Mouse (Mus musculus) adrenal gland, adult 18-20 months (tissue): ENCODE measurements at regions not wholly inside any gene's neighbourhood (a gene's known extent, or its start where the extent isn't known, plus 50 kb on each side); places are given as distances from the start of the nearest gene placed in this dataset.

Experiments used
- DNase-seq, 2 experiments: peaks; one replicate each; pipeline ENCODE4 v3.0.0; 2021 to 2022; ENCODE audit warnings: low spot score in 2 of 2

GRCm38 (mm10) chr15:51092936-51093335 is 2791.8 kb upstream of the Gm7489 start:
- DNase-seq: no peak

- no peak for DNase-seq
Measured at GRCm38 (mm10) chr15:51103948-51104347, 2780.8 kb upstream of the Gm7489 start.

DNA sequence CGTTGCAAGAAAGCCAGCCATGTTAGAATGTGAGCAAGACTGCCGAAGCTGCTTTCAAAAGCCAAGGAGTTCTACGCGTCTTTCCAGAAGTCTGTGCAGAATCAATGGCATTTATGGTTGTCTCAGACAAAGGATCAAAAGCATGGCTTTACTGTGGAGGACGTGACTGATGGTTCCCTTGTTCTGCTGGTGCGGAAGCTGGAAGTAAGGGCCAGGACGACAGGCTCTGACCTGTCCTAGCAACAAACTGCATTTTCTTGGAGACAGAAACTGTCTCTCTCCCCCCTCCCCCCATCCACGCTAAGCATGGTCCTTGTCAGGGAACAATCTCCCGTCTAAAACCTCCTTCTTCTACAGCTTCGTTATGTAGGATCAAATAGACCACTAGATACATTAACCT is 2780.3 kb upstream of the Gm7489 start:
- DNase-seq: no peak

GRCm38 (mm10) chr15:51104796-51105195 is 2779.9 kb upstream of the Gm7489 start:
- no peak for DNase-seq

DNA sequence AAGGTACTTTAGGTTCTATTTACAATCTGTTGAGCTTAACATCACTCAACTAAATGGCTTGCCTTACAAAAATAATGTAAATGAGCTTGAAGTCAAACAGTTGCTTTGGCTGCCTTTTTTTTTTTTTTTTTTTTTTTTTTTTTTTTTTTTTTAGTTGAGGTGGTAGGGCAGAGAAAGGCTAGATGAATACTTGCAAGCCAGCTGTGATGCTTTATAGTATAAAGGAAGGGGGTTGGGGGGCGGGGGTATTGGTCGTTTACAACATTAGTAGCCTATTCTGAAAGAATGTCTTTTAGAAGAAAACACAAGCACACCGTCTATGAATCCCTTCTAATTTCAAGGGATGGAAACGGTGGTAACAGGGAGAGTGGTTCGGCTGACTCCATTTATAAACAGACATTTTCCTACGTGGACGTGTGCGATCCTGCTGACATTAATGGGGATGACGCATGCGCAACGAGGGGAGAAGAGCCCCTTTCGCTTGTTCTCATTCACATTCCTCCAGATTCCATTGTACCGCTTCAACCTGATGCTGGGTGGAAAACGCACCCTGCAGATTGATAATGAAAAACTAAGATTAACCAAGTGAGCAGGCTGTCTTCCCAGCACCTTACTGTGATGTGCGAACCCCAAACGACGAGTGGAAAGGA is 2779.2 kb upstream of the Gm7489 start:
- no peak for DNase-seq

DNA sequence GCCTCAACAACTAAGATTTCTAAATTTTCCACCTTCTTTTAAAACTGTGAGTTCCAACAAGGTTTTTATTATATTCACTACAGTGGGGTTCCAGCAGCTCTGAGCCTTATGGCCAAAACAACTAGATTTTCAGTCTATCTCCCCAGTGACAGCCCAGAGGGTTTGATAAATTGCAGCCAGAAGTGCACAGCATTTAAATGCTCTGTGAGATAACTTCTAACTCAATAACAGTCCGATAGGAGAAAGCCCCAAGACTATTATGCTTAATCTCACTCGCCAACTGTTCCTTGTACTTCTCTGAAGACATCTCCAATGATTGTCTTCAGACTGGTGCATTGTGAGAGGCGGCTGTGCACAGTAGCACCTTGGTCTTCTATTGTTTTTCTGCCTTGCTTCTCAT is 2774.5 kb upstream of the Gm7489 start:
- DNase-seq: no peak

- DNase-seq: no peak
Measured at GRCm38 (mm10) chr15:51125896-51126295, 2758.8 kb upstream of the Gm7489 start.

GRCm38 (mm10) chr15:51131017-51131416 is 2753.7 kb upstream of the Gm7489 start:
- no peak for DNase-seq

GRCm38 (mm10) chr15:51136121-51136520 is 2748.6 kb upstream of the Gm7489 start:
- DNase-seq: no peak

DNA sequence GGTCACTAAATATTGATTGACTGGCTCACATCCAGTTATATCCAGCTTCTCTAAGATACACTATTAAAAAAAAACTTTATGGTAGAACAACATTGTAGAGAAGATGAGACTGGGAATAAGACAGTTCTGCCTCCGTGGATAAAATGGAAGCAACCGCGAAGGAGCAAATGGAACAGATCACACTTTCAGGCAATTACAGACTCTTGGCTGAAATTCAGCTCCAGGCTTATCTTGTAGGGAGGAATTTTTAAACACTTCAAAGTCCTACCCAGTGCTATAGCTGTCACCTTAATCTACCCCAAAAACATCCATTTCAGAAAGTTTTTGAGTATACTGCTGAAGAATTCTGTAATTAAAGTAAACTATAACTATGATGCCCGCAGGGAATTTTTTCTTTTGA is 2745.2 kb upstream of the Gm7489 start:
- DNase-seq: no peak

- DNase-seq: no peak
Measured at GRCm38 (mm10) chr15:51173976-51174620, 2710.6 kb upstream of the Gm7489 start.

DNA sequence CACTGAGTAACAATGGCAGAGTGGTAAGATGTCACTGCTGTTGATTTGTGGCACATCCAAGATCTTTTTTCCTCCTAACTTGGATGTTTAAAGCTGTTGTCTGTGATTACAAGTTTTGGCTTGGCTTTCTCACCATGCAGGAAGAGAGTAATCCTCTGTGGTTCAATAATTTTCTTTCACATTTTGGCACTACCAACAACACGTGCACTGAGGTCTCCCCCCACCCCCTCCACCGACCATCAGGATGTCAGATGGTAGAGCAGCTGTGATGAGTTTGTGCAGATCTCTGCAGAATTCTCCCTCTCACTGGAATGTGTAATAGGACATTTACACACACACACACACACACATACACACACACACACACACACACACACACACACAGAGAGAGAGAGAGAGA is 2708.2 kb upstream of the Gm7489 start:
- DNase-seq: no peak

DNA sequence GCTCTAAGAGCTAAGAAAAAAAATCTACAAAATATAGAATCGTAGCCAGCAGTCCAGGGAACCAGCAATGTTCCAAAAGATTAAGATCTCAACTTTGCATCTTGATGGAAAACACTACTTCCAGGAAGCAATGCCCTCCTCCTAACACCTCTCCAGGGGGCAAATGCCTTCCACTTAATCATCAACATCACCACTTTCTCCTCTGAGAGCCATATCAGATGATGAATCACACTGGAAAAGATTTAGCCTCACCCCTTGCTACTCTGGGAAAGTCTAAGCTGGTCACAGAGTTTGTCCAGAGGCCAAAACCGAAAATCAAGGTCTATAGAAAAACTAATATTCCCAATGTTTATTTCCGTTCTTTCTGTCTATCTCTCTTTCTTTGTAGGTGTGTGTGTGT is 2695.6 kb upstream of the Gm7489 start:
- DNase-seq: no peak

- no peak for DNase-seq
Measured at GRCm38 (mm10) chr15:51197466-51198158, 2687.1 kb upstream of the Gm7489 start.

DNA sequence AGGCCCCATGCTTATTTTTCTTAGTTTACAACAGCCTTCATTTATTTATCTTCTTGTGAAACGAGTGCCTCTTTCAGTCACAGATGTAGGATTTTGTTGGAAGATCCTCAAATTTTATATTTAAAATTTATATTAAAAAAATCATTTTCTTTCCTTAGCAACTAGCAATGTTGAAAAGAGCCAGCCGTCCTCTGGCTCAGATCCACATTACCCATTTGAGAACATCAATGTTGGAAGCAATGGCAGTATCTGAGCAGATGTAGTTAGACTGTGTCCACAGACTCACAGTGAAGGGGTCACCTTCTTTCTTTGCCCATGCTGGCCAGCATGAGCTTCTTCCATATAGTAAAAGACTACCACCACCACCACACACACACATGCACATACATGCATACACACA is 2681.4 kb upstream of the Gm7489 start:
- no peak for DNase-seq

GRCm38 (mm10) chr15:51206050-51206449 is 2678.7 kb upstream of the Gm7489 start:
- no peak for DNase-seq

GRCm38 (mm10) chr15:51206773-51207172 is 2677.9 kb upstream of the Gm7489 start:
- no peak for DNase-seq

GRCm38 (mm10) chr15:51234873-51235272 is 2649.8 kb upstream of the Gm7489 start:
- no peak for DNase-seq

GRCm38 (mm10) chr15:51244596-51244995 is 2640.1 kb upstream of the Gm7489 start:
- no peak for DNase-seq

- DNase-seq: no peak
Measured at GRCm38 (mm10) chr15:51247259-51247658, 2637.4 kb upstream of the Gm7489 start.

- DNase-seq: no peak
Measured at GRCm38 (mm10) chr15:51248034-51248788, 2636.5 kb upstream of the Gm7489 start.

DNA sequence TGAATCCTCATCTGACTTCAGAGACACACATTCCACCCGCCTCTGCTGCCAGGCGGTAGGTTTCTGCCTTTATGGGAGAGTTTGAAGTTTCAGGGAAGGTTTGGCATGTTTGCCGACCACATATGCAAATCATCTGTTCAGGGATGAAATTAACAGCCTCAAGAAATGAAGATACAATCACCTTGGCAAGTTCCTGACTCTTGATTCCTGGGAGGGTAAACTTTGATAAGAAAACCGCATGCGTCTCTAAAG is 2636.0 kb upstream of the Gm7489 start:
- DNase-seq: no peak
